Mouse (Mus musculus) liver, embryonic 14.5 days (tissue): ENCODE results near the gene Atl2.

Source experiments
- CTCF ChIP-seq: IDR thresholded peaks from 2 replicates; pipeline ENCODE4 v1.5.1; 2016; ENCODE audit warnings: antibody characterized with exemption, low read depth, control low read depth
- EP300 ChIP-seq: IDR thresholded peaks from 2 replicates; pipeline ENCODE4 v1.6.1; 2016; ENCODE audit warnings: antibody characterized with exemption, low read depth

DNA sequence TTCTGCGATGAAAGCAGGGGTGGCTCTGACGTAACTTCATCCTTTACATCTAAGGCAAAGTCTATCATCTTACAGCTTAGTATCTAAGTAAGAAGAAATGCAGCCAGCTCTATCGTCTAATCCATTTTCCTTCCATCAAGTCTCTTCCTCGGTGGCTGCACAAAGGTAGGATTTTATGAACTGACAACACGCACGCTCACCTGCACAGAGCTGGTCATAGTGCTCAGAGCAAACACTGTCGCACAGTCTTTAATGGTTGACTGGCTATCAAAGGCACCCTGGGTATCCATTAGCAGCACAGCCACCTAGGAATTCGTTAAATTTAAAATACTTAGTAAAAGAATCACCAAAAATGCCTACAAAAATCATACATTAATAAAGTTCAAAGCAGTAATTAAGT lies 31.4 kb downstream of the Atl2 start:
- TF ChIP-seq EP300, result no peak
- TF ChIP-seq CTCF, result no peak
